Mouse (Mus musculus) intestine, embryonic 14.5 days (tissue): ENCODE measurements around the gene Coq8a. TPM values are rescaled to one million over a fixed set of nuclear protein-coding genes. Genes with fewer than 3 reads are reported as not detected.

ENCODE experiments used
- ATAC-seq: fragments of 200-750 bp; cut with Nextera tagmentation; replicated peaks from 2 replicates; pipeline ENCODE4 v1.8.0; 2017; ENCODE audit warnings: low read depth, moderate number of reproducible peaks, moderate TSS enrichment, moderate library complexity; ENCODE audit not compliant: low FRiP score, low TSS enrichment
- DNase-seq: peaks from one replicate; pipeline ENCODE4 v3.0.0-alpha.2; 2018; ENCODE audit warnings: low spot score
- H3K27ac ChIP-seq: fragments of 300-500 bp; sonication (generic); 2 replicates; pipeline ENCODE4 v1.5.1; 2014; ENCODE audit warnings: low read depth, mild to moderate bottlenecking, control low read depth
- H3K27me3 ChIP-seq: fragments of 300-500 bp; sonication (generic); replicated peaks from 2 replicates; pipeline ENCODE4 v1.6.1; 2014; ENCODE audit warnings: low read length, control low read depth; ENCODE audit not compliant: control insufficient read depth, insufficient read depth
- H3K36me3 ChIP-seq: fragments of 300-500 bp; sonication (generic); 2 replicates; pipeline ENCODE4 v1.6.1; 2014; ENCODE audit warnings: low read length, control low read depth; ENCODE audit not compliant: control insufficient read depth, insufficient read depth
- H3K4me1 ChIP-seq: fragments of 300-500 bp; sonication (generic); replicated peaks from 2 replicates; pipeline ENCODE4 v1.6.1; 2014; ENCODE audit warnings: low read length, control low read depth, mixed read lengths; ENCODE audit not compliant: control insufficient read depth, insufficient read depth
- H3K4me2 ChIP-seq: fragments of 300-500 bp; sonication (generic); 2 replicates; pipeline ENCODE4 v1.6.1; 2014; ENCODE audit warnings: low read length
- H3K4me3 ChIP-seq: fragments of 300-500 bp; sonication (generic); 2 replicates; pipeline ENCODE4 v1.5.1; 2014; ENCODE audit warnings: low read depth, low read length, control low read depth, mixed read lengths
- H3K9ac ChIP-seq: fragments of 300-500 bp; sonication (generic); 2 replicates; pipeline ENCODE4 v1.6.1; 2014; ENCODE audit warnings: mild to moderate bottlenecking, low read length
- H3K9me3 ChIP-seq: fragments of 300-500 bp; sonication (generic); 2 replicates; pipeline ENCODE4 v1.6.1; 2016; ENCODE audit warnings: low read length, control low read depth; ENCODE audit not compliant: control insufficient read depth
- WGBS: fragments of 180-500 bp; shearing (Covaris S2); extraction: QIAGEN DNeasy Blood & Tissue Kit; methylation state at CpG from one replicate; pipeline ENCODE4 v1.1.7; 2014; 5-methylcytosine and 5-hydroxymethylcytosine counted together
- polyA plus RNA-seq: library from polyadenylated mRNA; unstranded; fragments of >200 nt; fragmentation: Nextera tagmentation; extraction: Ambion mirVana; gene quantifications from 2 replicates; pipeline ENCODE4 v1.2.1, GENCODE M21; 2014

Gene Coq8a
- polyA plus RNA-seq, 1 experiment from 2014 or later: 11.4 TPM

GRCm38 (mm10) chr1:180148036-180148435 lies 51.4 kb downstream of the Coq8a start:
- Histone ChIP-seq H3K4me1 (no peaks in the 10 kb centered on the region), H3K4me2 (no peak overlapping the region), H3K9ac (no peak overlapping the region), H3K4me3 (no peak overlapping the region), H3K27me3 (no peaks in the 10 kb centered on the region), H3K36me3 (peaks cover 46% of the 10 kb centered on the region), H3K27ac (no peak overlapping the region), H3K9me3 (no peaks in the 10 kb centered on the region)
- ATAC-seq: no peak
- 91% methylated on average over 4 of the region's 4 CpGs for WGBS
- DNase-seq: no peak

GRCm38 (mm10) chr1:180140970-180141369 lies 58.4 kb downstream of the Coq8a start:
- H3K27me3 ChIP-seq: no peaks in the 10 kb centered on the region
- ATAC-seq: no peak

DNA sequence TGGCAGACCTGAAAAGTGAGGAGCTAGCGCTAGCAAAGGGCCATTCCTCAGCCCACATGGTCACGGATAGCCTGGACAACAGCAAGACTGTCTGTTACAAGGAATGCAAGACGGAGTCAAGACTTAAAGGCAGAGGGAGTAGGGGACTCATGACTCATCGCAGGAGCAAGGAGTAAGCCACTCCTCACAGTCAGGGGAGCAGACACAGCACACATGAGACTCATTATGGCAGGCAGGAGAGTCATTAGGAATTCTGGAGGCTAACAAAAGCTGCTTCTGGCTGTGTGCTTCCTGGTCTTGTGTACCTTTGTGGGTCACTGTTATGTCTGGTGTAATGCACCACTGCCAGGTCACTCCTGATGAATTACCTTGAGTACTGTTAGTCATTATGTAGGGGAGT lies 60.2 kb downstream of the Coq8a start:
- Histone ChIP-seq H3K4me1 (no peaks in the 10 kb centered on the region), H3K4me3 (no peak overlapping the region), H3K27me3 (no peaks in the 10 kb centered on the region), H3K9ac (no peak overlapping the region), H3K4me2 (no peak overlapping the region), H3K27ac (no peak overlapping the region), H3K36me3 (peaks cover 54% of the 10 kb centered on the region), H3K9me3 (no peaks in the 10 kb centered on the region)
- ATAC-seq: no peak
- WGBS: 76% methylated on average over 4 of the region's 4 CpGs
- DNase-seq: no peak

More at GRCm38 (mm10) chr1:180140970-180141369, 58.4 kb downstream of the Coq8a start:
- Histone ChIP-seq H3K9ac (no peak overlapping the region), H3K36me3 (peaks cover 68% of the 10 kb centered on the region), H3K4me3 (no peak overlapping the region), H3K27ac (no peak overlapping the region), H3K9me3 (no peaks in the 10 kb centered on the region), H3K4me1 (no peaks in the 10 kb centered on the region), H3K4me2 (no peak overlapping the region)
- DNase-seq: no peak
- WGBS: 94% methylated on average over 2 of the region's 2 CpGs

DNA sequence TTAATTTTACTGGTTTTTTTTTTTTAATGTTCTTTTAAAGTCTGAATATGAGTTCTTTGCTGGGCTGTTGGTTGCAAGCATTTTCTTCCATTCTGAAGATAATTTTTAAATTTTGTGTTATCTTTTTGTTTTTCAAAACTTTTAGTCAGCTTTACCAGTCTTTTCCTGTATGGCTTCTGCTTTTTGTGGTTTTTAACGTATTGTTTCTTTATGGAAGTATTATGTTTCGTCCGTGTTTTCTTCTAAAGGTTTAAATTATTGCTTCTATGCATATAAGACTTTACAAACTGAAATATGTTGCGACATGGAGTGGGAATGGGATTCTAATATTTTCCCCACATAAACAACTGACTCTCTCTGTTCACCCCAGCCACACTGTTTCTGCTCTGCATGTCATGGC lies 67.2 kb downstream of the Coq8a start:
- no peaks in the 10 kb centered on the region for H3K9me3 ChIP-seq
- WGBS: 83% methylated on average over 4 of the region's 4 CpGs
- H3K4me3 ChIP-seq: no peak overlapping the region
- no peaks in the 10 kb centered on the region for H3K4me1 ChIP-seq
- H3K36me3 ChIP-seq: peaks cover 7% of the 10 kb centered on the region; the same call in 1 of the 2 replicates
- H3K27ac ChIP-seq: no peak overlapping the region
- H3K27me3 ChIP-seq: no peaks in the 10 kb centered on the region
- ATAC-seq: no peak
- no peak overlapping the region for H3K9ac ChIP-seq
- DNase-seq: no peak
- H3K4me2 ChIP-seq: no peak overlapping the region

GRCm38 (mm10) chr1:180131402-180131801 lies 68.0 kb downstream of the Coq8a start:
- no peak for DNase-seq
- ATAC-seq: no peak
- H3K4me2 ChIP-seq: no peak overlapping the region
- H3K4me1 ChIP-seq: no peaks in the 10 kb centered on the region
- H3K9ac ChIP-seq: no peak overlapping the region
- H3K9me3 ChIP-seq: no peaks in the 10 kb centered on the region
- H3K27ac ChIP-seq: no peak overlapping the region
- H3K27me3 ChIP-seq: no peaks in the 10 kb centered on the region
- 63% methylated on average over 3 of the region's 3 CpGs for WGBS
- H3K4me3 ChIP-seq: no peak overlapping the region
- H3K36me3 ChIP-seq: no peaks in the 10 kb centered on the region

GRCm38 (mm10) chr1:180128077-180128792 lies 71.2 kb downstream of the Coq8a start:
- DNase-seq (peak; percentile 58), ATAC-seq (peak; percentile 66)
- Histone ChIP-seq H3K27ac (no peak overlapping the region), H3K4me1 (no peaks in the 10 kb centered on the region), H3K4me3 (no peak overlapping the region), H3K36me3 (no peaks in the 10 kb centered on the region), H3K9me3 (no peaks in the 10 kb centered on the region), H3K27me3 (no peaks in the 10 kb centered on the region), H3K4me2 (no peak overlapping the region), H3K9ac (no peak overlapping the region)
- 74% methylated on average over 5 of the region's 5 CpGs for WGBS

- Histone ChIP-seq H3K9me3 (no peaks in the 10 kb centered on the region), H3K36me3 (peaks cover 11% of the 10 kb centered on the region), H3K4me3 (no peak overlapping the region), H3K9ac (no peak overlapping the region), H3K27me3 (no peaks in the 10 kb centered on the region), H3K4me2 (no peak overlapping the region), H3K27ac (no peak overlapping the region), H3K4me1 (no peaks in the 10 kb centered on the region)
- DNase-seq (no peak), ATAC-seq (no peak)
- WGBS: 82% methylated on average over 8 of the region's 8 CpGs
Observed at GRCm38 (mm10) chr1:180118233-180118632, 81.2 kb downstream of the Coq8a start.

- H3K9ac ChIP-seq: no peak overlapping the region
- H3K27ac ChIP-seq: no peak overlapping the region
- H3K27me3 ChIP-seq: no peaks in the 10 kb centered on the region
- no peak for DNase-seq
- WGBS: 83% methylated on average over 1 of the region's 1 CpGs
- H3K4me3 ChIP-seq: no peak overlapping the region
- no peaks in the 10 kb centered on the region for H3K4me1 ChIP-seq
- no peaks in the 10 kb centered on the region for H3K9me3 ChIP-seq
- H3K4me2 ChIP-seq: no peak overlapping the region
- ATAC-seq: no peak
- peaks cover 19% of the 10 kb centered on the region for H3K36me3 ChIP-seq
Observed at GRCm38 (mm10) chr1:180116525-180116924, 82.9 kb downstream of the Coq8a start.
